Mouse (Mus musculus): Measurements from ENCODE around the gene Snca.

DNA sequence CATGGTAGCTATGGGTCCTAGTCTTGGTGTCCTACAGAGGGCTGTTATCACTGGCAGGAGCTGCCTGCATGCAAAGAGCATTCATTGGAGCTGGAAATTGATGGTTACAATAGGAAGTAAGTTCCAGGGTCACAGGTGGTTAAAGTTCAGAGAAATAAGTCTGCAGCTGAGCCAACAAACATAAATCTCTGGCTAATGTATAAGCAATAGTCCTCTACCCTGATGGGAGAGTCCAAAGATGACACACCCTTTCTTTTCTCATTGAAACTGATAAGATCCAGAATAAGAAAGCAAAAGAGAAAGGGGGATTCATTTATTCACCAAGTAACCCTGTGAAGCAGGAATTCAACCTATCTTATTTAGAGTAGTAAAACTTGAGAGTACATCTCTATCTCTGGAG is 83.7 kb downstream of the Snca start:
- no peak for TF ChIP-seq CTCF (IDR thresholded peaks at IDR 0.05; ENCODE audit: low read depth)
- TF ChIP-seq EP300 (optimal IDR thresholded peaks at IDR 0.05) = no peak

Measured in stomach, postnatal 0 days (tissue).